18 mouse cellular contexts compared by ENCODE assay signal in genomic region chr17:73112128-73112527, GRCm38 (mm10). TPM values are rescaled to one million over a fixed set of nuclear protein-coding genes. Genes with fewer than 3 reads are reported as not detected.
DNase-seq lines count a peak whose midpoint lies in the region; ATAC-seq and TF ChIP-seq lines count a peak whose summit lies in the region.
"Had no signal": no experiment of that assay in that cellular context is flagged by ENCODE, and none has a peak within 500 bp of the region (broad histone marks: within the 10 kb centered on the region; RNA-seq: fewer than 3 reads in every experiment).

No protein-coding gene starts in this region.

- no peak for DNase-seq in gastrocnemius, adult 2 months
- no peak for DNase-seq in gastrocnemius, postnatal 25 days
- DNase-seq in kidney, adult 9 months, result no peak
- peak; percentile 94 for DNase-seq in 3T3-L1 (ENCODE audit: low read depth, low spot score)
- DNase-seq in heart, postnatal 0 days (ENCODE audit: low spot score), result peak; percentile 59
- no peak for DNase-seq in cerebellum, postnatal 4 days (ENCODE audit: low spot score in 2 of 2)
- DNase-seq: cerebellum, adult 2 months; forebrain, postnatal 0 days; gastrocnemius, postnatal 36 days; left cerebral cortex, postnatal 4 days; midbrain, embryonic 14.5 days; right cerebral cortex, postnatal 4 days had no signal

- intact Hi-C loops in gastrocnemius, adult 2 months (cut with DNase I), result no loop called here

- H3K4me1 ChIP-seq in kidney, embryonic 15.5 days, result peaks cover 24% of the 10 kb centered on the region
- peaks cover 18% of the 10 kb centered on the region for H3K4me1 ChIP-seq in heart, postnatal 0 days (ENCODE audit: control insufficient read depth, insufficient read depth)
- H3K4me1 ChIP-seq in midbrain, embryonic 16.5 days (ENCODE audit: control insufficient read depth, insufficient read depth, low read length), result peaks cover 9% of the 10 kb centered on the region

- no peak overlapping the region for H3K9ac ChIP-seq in kidney, embryonic 15.5 days
- 0 out of 2 replicates have a peak overlapping the region, but pooled peaks have one; percentile 0 for H3K9ac ChIP-seq in heart, postnatal 0 days (replicated peaks; ENCODE audit: low read depth, low read length)
- H3K9ac ChIP-seq in midbrain, embryonic 16.5 days (ENCODE audit: low read depth, low read length), result no peak overlapping the region
- H3K9ac ChIP-seq: forebrain, postnatal 0 days; hindbrain, embryonic 15.5 days; liver, embryonic 14.5 days; neural tube, embryonic 12.5 days had no signal

- WGBS in kidney, embryonic 15.5 days, result 65% methylated on average over 7 of the region's 7 CpGs
- 37% methylated on average over 7 of the region's 7 CpGs for WGBS in heart, postnatal 0 days
- 73% methylated on average over 7 of the region's 7 CpGs for WGBS in midbrain, embryonic 16.5 days

- no peak for ATAC-seq in kidney, embryonic 15.5 days (replicated peaks; ENCODE audit: low FRiP score)
- peak; percentile 22; the same call in 1 of the 2 replicates for ATAC-seq in heart, postnatal 0 days (ENCODE audit: insufficient read depth, low read depth)
- no peak for ATAC-seq in midbrain, embryonic 16.5 days
- ATAC-seq: forebrain, postnatal 0 days had no signal

- H3K36me3 ChIP-seq in kidney, embryonic 15.5 days, result 0 out of 2 replicates have a peak, but pooled peaks cover 2% of the 10 kb centered on the region
- no peaks in the 10 kb centered on the region for H3K36me3 ChIP-seq in heart, postnatal 0 days (replicated peaks; ENCODE audit: control insufficient read depth, insufficient read depth, low read length)
- H3K36me3 ChIP-seq in midbrain, embryonic 16.5 days (ENCODE audit: control insufficient read depth, insufficient read depth, low read length), result no peaks in the 10 kb centered on the region
- H3K36me3 ChIP-seq: hindbrain, embryonic 15.5 days; neural tube, embryonic 12.5 days had no signal

- H3K27me3 ChIP-seq in kidney, embryonic 15.5 days, result no peaks in the 10 kb centered on the region
- H3K27me3 ChIP-seq in heart, postnatal 0 days (ENCODE audit: control insufficient read depth, insufficient read depth, low read length), result no peaks in the 10 kb centered on the region
- H3K27me3 ChIP-seq in midbrain, embryonic 16.5 days (ENCODE audit: control insufficient read depth, insufficient read depth, low read depth, low read length), result no peaks in the 10 kb centered on the region
- H3K27me3 ChIP-seq: hindbrain, embryonic 15.5 days; neural tube, embryonic 12.5 days had no signal

- H3K27ac ChIP-seq in gastrocnemius, adult 2 months, result peak overlapping the region; percentile 24; the same call in 1 of the 2 replicates
- peak overlapping the region; percentile 61; the same call in 1 of the 2 replicates for H3K27ac ChIP-seq in kidney, embryonic 15.5 days
- H3K27ac ChIP-seq in heart, postnatal 0 days (ENCODE audit: low read depth), result peak overlapping the region; percentile 90
- H3K27ac ChIP-seq in midbrain, embryonic 16.5 days (ENCODE audit: low read length), result no peak overlapping the region
- H3K27ac ChIP-seq: hindbrain, embryonic 15.5 days; liver, embryonic 14.5 days; neural tube, embryonic 12.5 days had no signal

- no peak overlapping the region for H3K4me3 ChIP-seq in gastrocnemius, adult 2 months
- no peak overlapping the region for H3K4me3 ChIP-seq in kidney, embryonic 15.5 days (replicated peaks)
- H3K4me3 ChIP-seq in heart, postnatal 0 days (ENCODE audit: low read depth, low read length), result no peak overlapping the region
- no peak overlapping the region for H3K4me3 ChIP-seq in midbrain, embryonic 16.5 days (ENCODE audit: low read depth, low read length)
- H3K4me3 ChIP-seq: hindbrain, embryonic 15.5 days; neural tube, embryonic 12.5 days had no signal

- no peaks in the 10 kb centered on the region for H3K9me3 ChIP-seq in kidney, embryonic 15.5 days (replicated peaks)
- no peaks in the 10 kb centered on the region for H3K9me3 ChIP-seq in heart, postnatal 0 days (replicated peaks; ENCODE audit: control insufficient read depth, low read length)
- no peaks in the 10 kb centered on the region for H3K9me3 ChIP-seq in midbrain, embryonic 16.5 days (replicated peaks; ENCODE audit: control insufficient read depth, low read length, poor library complexity, severe bottlenecking)
- H3K9me3 ChIP-seq: G1E; hindbrain, embryonic 15.5 days; neural tube, embryonic 12.5 days had no signal

- no peak overlapping the region for H3K4me2 ChIP-seq in kidney, embryonic 15.5 days
- no peak overlapping the region for H3K4me2 ChIP-seq in heart, postnatal 0 days (ENCODE audit: low read depth, low read length)
- no peak overlapping the region for H3K4me2 ChIP-seq in midbrain, embryonic 16.5 days (ENCODE audit: low read length)
- H3K4me2 ChIP-seq: hindbrain, embryonic 15.5 days; neural tube, embryonic 12.5 days had no signal

- no peak for TF ChIP-seq EP300 in heart, postnatal 0 days (IDR thresholded peaks at IDR 0.05; ENCODE audit: low read depth)

- no peak for TF ChIP-seq CTCF in gastrocnemius, adult 2 months (IDR thresholded peaks at IDR 0.05)
- TF ChIP-seq CTCF in heart, postnatal 0 days (IDR thresholded peaks at IDR 0.05; ENCODE audit: low read depth), result no peak

RNA-seq across cellular contexts. Expression of gene Lclat1, which starts 4.3 kb away (rescaled TPM):
- total RNA-seq in gastrocnemius, adult 2 months (2021), result 10 to 100 TPM; 14.6 to 17.8 TPM
- 10 to 100 TPM; 12.6 to 14.9 TPM for total RNA-seq in gastrocnemius, postnatal 25 days (2021)
- 17.0 and 17.3 TPM in 2 replicates for polyA plus RNA-seq in kidney, embryonic 15.5 days (2015; fragmentation: Nextera tagmentation; extraction: Ambion mirVana)
- total RNA-seq in heart, postnatal 0 days (2014; rRNA removed; ENCODE audit: low replicate concordance), result 218 and 225 TPM in 2 replicates
- 31.5 and 32.8 TPM in 2 replicates for polyA plus RNA-seq in heart, postnatal 0 days (2015; fragmentation: Nextera tagmentation; extraction: Ambion mirVana)
- polyA plus RNA-seq in midbrain, embryonic 16.5 days (2015; fragmentation: Nextera tagmentation; extraction: Ambion mirVana), result 12.3 and 14.5 TPM in 2 replicates

Comparison
In these comparisons a context has a peak if more than half of its experiments do, and no peak if none do; other contexts are left out.
1. DNase-seq: peak in 3T3-L1 (single experiment) and heart, postnatal 0 days (single experiment); none in gastrocnemius, adult 2 months (single experiment), gastrocnemius, postnatal 25 days (single experiment), kidney, adult 9 months (single experiment) and cerebellum, postnatal 4 days (0 of 2).
2. RNA of gene Lclat1, which starts 4.3 kb away (total RNA-seq): 218 to 225 TPM in heart, postnatal 0 days; 14.6 to 17.8 TPM in gastrocnemius, adult 2 months and 12.6 to 14.9 TPM in gastrocnemius, postnatal 25 days; every median in the first group is over 10 times any median in the second.